Mouse (Mus musculus) myocyte (in vitro differentiated cells): ENCODE data around the gene Pdk2.

Source experiments
- E2F4 ChIP-seq: IDR thresholded peaks from one replicate; pipeline ENCODE4 v1.6.1; 2011; ENCODE audit warnings: mild to moderate bottlenecking, control low read depth, moderate library complexity; ENCODE audit not compliant: insufficient read depth
- MAX ChIP-seq: IDR thresholded peaks from one replicate; pipeline ENCODE4 v1.6.1; 2011; ENCODE audit warnings: low read depth, mild to moderate bottlenecking, control low read depth
- MYOG ChIP-seq, 3 experiments: IDR thresholded peaks; one replicate each; pipeline ENCODE4 v1.6.1; 2011; ENCODE audit warnings: control low read depth in 2 of 3, low read depth in 2 of 3, mild to moderate bottlenecking in 2 of 3; ENCODE audit not compliant: insufficient read length in 2 of 3, control insufficient read depth in 1 of 3, insufficient read depth in 1 of 3
- POLR2A ChIP-seq: IDR thresholded peaks from one replicate; pipeline ENCODE4 v1.6.1; 2011; ENCODE audit warnings: low read depth, mild to moderate bottlenecking, control low read depth, moderate library complexity; ENCODE audit not compliant: insufficient read length
- POLR2AphosphoS2 ChIP-seq: IDR thresholded peaks from one replicate; pipeline ENCODE4 v1.6.1; 2011; ENCODE audit warnings: low read depth, control low read depth; ENCODE audit not compliant: insufficient read length
- SRF ChIP-seq: IDR thresholded peaks from one replicate; pipeline ENCODE4 v1.6.1; 2011; ENCODE audit warnings: low read depth; ENCODE audit not compliant: control insufficient read depth, insufficient read length
- TCF12 ChIP-seq: IDR thresholded peaks from one replicate; pipeline ENCODE4 v1.6.1; 2011; ENCODE audit warnings: mild to moderate bottlenecking, control low read depth; ENCODE audit not compliant: poor library complexity, insufficient read depth, severe bottlenecking
- USF1 ChIP-seq: IDR thresholded peaks from one replicate; pipeline ENCODE4 v1.6.1; 2011; ENCODE audit warnings: low read depth, mild to moderate bottlenecking, control low read depth, moderate library complexity

DNA sequence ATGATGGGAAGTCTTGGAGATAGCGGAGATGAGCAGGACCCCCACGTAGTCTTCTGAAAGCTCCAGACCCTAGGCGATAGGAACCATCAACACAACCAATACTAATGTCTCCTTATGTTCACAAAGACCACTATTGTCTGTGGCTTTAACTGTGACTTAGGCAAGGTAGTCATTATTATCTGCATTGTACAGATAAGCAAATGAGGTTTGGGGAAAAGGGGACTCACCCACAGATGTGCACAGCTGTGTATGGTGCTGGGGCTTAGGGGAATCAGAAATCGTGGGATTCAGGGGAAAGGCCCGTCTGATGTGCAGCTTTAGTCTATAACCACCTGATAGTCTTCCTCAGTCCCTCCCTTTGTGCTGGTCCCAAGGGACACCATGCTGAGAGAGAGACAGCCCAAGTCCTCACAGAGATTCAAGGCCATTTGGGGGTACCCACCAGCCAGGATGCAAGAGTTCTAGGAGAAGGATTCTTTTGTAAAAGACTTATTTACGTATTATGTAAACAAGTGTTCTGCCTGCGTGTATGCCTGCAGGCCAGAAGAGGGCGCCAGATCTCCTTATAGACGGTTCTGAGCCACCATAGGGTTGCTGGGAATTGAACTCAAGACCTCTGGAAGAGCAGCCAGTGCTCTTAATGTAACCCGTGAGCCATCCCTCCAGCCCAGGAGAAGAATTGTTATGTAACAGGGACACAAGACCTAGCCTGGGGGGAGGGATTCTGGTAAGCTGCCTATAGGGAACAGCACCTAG lies 18.7 kb downstream of the Pdk2 start:
- TF ChIP-seq MAX = no peak
- TF ChIP-seq POLR2A = no peak
- no peak for TF ChIP-seq SRF
- no peak for TF ChIP-seq TCF12
- no peak for TF ChIP-seq E2F4
- TF ChIP-seq MYOG (IDR thresholded peaks at IDR 0.05; ENCODE audit: control insufficient read depth in 1 of 3, insufficient read depth in 1 of 3, insufficient read length in 2 of 3, low read depth in 2 of 3) = no peak
- TF ChIP-seq USF1 = no peak
- no peak for TF ChIP-seq POLR2AphosphoS2
